Comparison of ENCODE assay signal across 11 mouse cellular contexts in the genomic region with DNA sequence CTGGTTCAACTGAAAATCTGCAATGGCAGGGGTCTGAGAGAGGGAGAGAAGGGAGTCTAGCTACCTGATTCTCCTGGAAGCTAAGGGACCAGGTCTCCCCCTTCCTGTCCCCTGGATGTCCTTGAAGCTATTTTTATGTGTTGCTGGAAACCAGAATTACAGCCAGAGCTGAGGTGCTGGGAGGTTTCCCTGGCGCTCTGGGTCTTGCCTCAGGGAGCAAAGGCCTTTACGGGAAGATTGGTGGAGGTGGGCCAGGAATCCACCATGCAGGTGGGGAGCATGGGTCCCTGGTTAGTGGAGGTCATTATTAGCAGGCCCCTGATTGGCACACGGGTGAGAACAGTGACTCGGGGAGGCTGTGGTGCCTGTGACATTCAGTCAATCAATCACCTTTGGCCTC. TPM values are rescaled to one million over a fixed set of nuclear protein-coding genes. Genes with fewer than 3 reads are reported as not detected.
A peak's percentile ranks its signal among the peaks of the same experiment; 100 is the strongest.
DNase-seq lines count a peak whose midpoint lies in the region; ATAC-seq lines count a peak whose summit lies in the region.
"Had no signal": no experiment of that assay in that cellular context is flagged by ENCODE, and none has a peak within 500 bp of the region (broad histone marks: within the 10 kb centered on the region; RNA-seq: fewer than 3 reads in every experiment).

No protein-coding gene starts in this region.

- no peaks in the 10 kb centered on the region for H3K36me3 ChIP-seq in embryonic facial prominence, embryonic 13.5 days
- no peaks in the 10 kb centered on the region for H3K36me3 ChIP-seq in heart, embryonic 10.5 days
- H3K36me3 ChIP-seq in intestine, embryonic 15.5 days: no peaks in the 10 kb centered on the region
- H3K36me3 ChIP-seq in midbrain, embryonic 10.5 days: no peaks in the 10 kb centered on the region

- H3K27me3 ChIP-seq in embryonic facial prominence, embryonic 13.5 days: no peaks in the 10 kb centered on the region
- H3K27me3 ChIP-seq in heart, embryonic 10.5 days (ENCODE audit: insufficient read depth, poor library complexity, severe bottlenecking): no peaks in the 10 kb centered on the region; the same call in 1 of the 2 replicates
- H3K27me3 ChIP-seq in intestine, embryonic 15.5 days (replicated peaks): no peaks in the 10 kb centered on the region
- peaks cover 29% of the 10 kb centered on the region for H3K27me3 ChIP-seq in midbrain, embryonic 10.5 days (ENCODE audit: low read depth, poor library complexity, severe bottlenecking)

- ATAC-seq in embryonic facial prominence, embryonic 13.5 days (ENCODE audit: insufficient number of reproducible peaks, insufficient read depth, low FRiP score, low TSS enrichment, low read depth): no peak
- no peak for ATAC-seq in intestine, embryonic 15.5 days
- ATAC-seq in activated CD4-positive, CD25-positive, alpha-beta regulatory T cell, adult 4 months: no peak

- no peaks in the 10 kb centered on the region for H3K9me3 ChIP-seq in embryonic facial prominence, embryonic 13.5 days
- H3K9me3 ChIP-seq in heart, embryonic 10.5 days: no peaks in the 10 kb centered on the region
- no peaks in the 10 kb centered on the region for H3K9me3 ChIP-seq in intestine, embryonic 15.5 days
- H3K9me3 ChIP-seq in midbrain, embryonic 10.5 days (replicated peaks): no peaks in the 10 kb centered on the region

- H3K9ac ChIP-seq in embryonic facial prominence, embryonic 13.5 days: peak overlapping the region; percentile 11
- no peak overlapping the region; the same call in 1 of the 2 replicates for H3K9ac ChIP-seq in intestine, embryonic 15.5 days

- no peak for DNase-seq in heart, embryonic 10.5 days (ENCODE audit: low spot score)
- DNase-seq in midbrain, embryonic 10.5 days (ENCODE audit: low spot score): no peak
- DNase-seq in cerebellum, postnatal 10 days: no peak
- no peak for DNase-seq in lung, adult 18-20 months
- DNase-seq: liver; thymus, postnatal 36 days had no signal

- 0 out of 2 replicates have a peak overlapping the region, but pooled peaks have one; percentile 18 for H3K27ac ChIP-seq in embryonic facial prominence, embryonic 13.5 days
- peak overlapping the region; percentile 89 for H3K27ac ChIP-seq in heart, embryonic 10.5 days
- H3K27ac ChIP-seq in intestine, embryonic 15.5 days: peak overlapping the region; percentile 28; the same call in 1 of the 2 replicates
- peak overlapping the region; percentile 80 for H3K27ac ChIP-seq in midbrain, embryonic 10.5 days (replicated peaks)

- WGBS in embryonic facial prominence, embryonic 13.5 days: 44% methylated on average over 4 of the region's 4 CpGs
- WGBS in heart, embryonic 10.5 days: 35% methylated on average over 4 of the region's 4 CpGs
- 38% methylated on average over 4 of the region's 4 CpGs for WGBS in intestine, embryonic 15.5 days
- WGBS in midbrain, embryonic 10.5 days: 78% methylated on average over 4 of the region's 4 CpGs

- H3K4me3 ChIP-seq in embryonic facial prominence, embryonic 13.5 days: no peak overlapping the region
- no peak overlapping the region for H3K4me3 ChIP-seq in heart, embryonic 10.5 days
- no peak overlapping the region for H3K4me3 ChIP-seq in intestine, embryonic 15.5 days (replicated peaks)
- no peak overlapping the region for H3K4me3 ChIP-seq in midbrain, embryonic 10.5 days

- H3K4me2 ChIP-seq in embryonic facial prominence, embryonic 13.5 days: no peak overlapping the region
- H3K4me2 ChIP-seq in intestine, embryonic 15.5 days (replicated peaks): no peak overlapping the region

- H3K4me1 ChIP-seq in embryonic facial prominence, embryonic 13.5 days: peaks cover 26% of the 10 kb centered on the region
- H3K4me1 ChIP-seq in heart, embryonic 10.5 days: peaks cover 49% of the 10 kb centered on the region
- H3K4me1 ChIP-seq in intestine, embryonic 15.5 days (replicated peaks): peaks cover 26% of the 10 kb centered on the region
- H3K4me1 ChIP-seq in midbrain, embryonic 10.5 days: peaks cover 54% of the 10 kb centered on the region

RNA-seq across cellular contexts. Expression of a gene that starts 53.3 kb away (rescaled TPM):
- 1.9 and 2.0 TPM in 2 replicates for polyA plus RNA-seq in embryonic facial prominence, embryonic 13.5 days (2015; fragmentation: Nextera tagmentation; extraction: Ambion mirVana)
- polyA plus RNA-seq in heart, embryonic 10.5 days (2016; fragmentation: Nextera tagmentation; extraction: Ambion mirVana): 1.2 and 1.4 TPM in 2 replicates
- 0.63 and 0.72 TPM in 2 replicates for polyA plus RNA-seq in intestine, embryonic 15.5 days (2015; fragmentation: Nextera tagmentation; extraction: Ambion mirVana)
- 0.20 and 0.34 TPM in 2 replicates for polyA plus RNA-seq in midbrain, embryonic 10.5 days (2016; fragmentation: Nextera tagmentation; extraction: Ambion mirVana)
- polyA plus RNA-seq in activated CD4-positive, CD25-positive, alpha-beta regulatory T cell, adult 4 months (2017; shearing (Covaris generic)): 1 to 10 TPM; 1.2 to 2.0 TPM
- polyA plus RNA-seq: embryonic facial prominence, embryonic 11.5 days; small intestine, adult 2 months had no signal

Comparison
In these comparisons a context has a peak if more than half of its experiments do, and no peak if none do; other contexts are left out.
1. H3K27ac ChIP-seq: peak in every context shown above with its lines; median percentile 89 in heart, embryonic 10.5 days; 80 in midbrain, embryonic 10.5 days; 28 in intestine, embryonic 15.5 days; 18 in embryonic facial prominence, embryonic 13.5 days.